Mouse (Mus musculus) B cell, adult 62 days (primary cell): Measurements from ENCODE around the gene Gm9008. TPM values are rescaled to one million over a fixed set of nuclear protein-coding genes. Genes with fewer than 3 reads are reported as not detected.

ENCODE experiments used
- total RNA-seq: library from RNA; stranded (reverse); gene quantifications from 4 replicates; pipeline ENCODE4 v1.2.4, GENCODE M21; 2023

The Gm9008 gene
- 4.4 to 6.0 TPM (median 5.8 TPM) in 4 replicates for total RNA-seq

DNA sequence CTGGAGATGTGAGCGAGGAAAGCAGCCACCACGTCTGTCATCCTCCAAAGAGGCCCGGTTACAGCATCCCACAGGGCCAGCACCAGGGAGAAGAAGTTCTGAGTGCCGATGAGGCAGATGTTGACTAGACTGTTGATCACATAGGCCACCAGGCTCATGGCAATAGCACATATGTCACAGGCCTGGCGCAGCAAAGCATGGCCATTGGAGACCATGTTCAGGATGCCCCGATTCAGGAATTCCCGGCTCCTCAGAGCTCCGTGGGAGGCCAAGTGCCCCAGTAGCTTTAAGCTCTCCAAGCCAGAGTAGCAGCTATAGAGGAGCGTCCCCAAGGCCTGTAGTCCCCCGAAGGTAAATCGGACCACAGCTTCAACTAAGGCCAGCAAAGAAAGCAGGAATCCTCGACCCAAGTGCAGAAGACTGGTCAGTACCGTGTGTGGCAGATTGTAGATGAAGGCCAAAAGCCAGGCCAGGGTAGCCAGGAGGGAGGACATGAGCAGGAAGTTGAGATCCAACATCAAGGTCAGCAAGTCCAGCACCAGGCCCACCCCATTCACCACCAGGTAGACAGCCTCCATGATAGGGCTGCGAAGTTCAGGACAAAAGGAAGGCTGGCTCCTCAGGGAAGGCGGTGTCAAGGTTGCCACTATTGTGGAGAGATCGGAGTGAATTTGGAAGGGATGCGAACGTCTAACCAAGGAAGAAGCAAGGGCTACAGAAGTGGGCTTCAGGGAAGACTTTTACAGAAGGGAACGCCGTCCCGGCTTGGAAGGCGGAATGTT, at the start of gene Gm9008:
Gene Gm9008 (minus strand): TSS at position 731 of the 782 bp plus-strand sequence.

